Mouse (Mus musculus): ENCODE measurements at regions not wholly inside any gene's neighbourhood (a gene's known extent, or its start where the extent isn't known, plus 50 kb on each side); places are given as distances from the start of the nearest gene placed in this dataset.

DNA sequence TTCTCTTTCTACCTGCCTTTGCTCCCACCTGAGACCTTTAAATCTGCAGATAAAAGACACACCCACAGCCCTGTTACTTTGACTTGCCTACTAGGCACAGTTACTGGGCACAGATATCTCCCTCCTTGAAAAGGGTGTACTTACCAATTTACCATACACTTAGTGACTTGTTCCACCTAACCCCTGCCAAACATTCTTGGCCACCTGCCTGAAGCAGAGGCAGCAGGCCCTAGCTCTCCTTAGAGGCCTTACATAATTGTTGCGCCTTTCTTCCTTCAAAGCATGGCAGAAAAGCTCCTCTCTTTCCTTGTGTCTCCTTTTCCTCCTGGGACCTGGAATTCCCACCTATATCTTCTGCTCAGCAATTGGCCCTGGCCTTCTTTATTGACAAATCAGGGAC is 80.4 kb upstream of the Tent5a start:
- H3K4me3 ChIP-seq (replicated peaks; ENCODE audit: low read length), result no peak overlapping the region
- no peaks in the 10 kb centered on the region for H3K9me3 ChIP-seq (ENCODE audit: low read length)
- no peaks in the 10 kb centered on the region for H3K4me1 ChIP-seq (replicated peaks; ENCODE audit: low read depth, low read length)
- TF ChIP-seq CTCF (conservative IDR thresholded peaks at IDR 0.05; ENCODE audit: low read length) (no peak), POU5F1 (IDR thresholded peaks at IDR 0.05; ENCODE audit: borderline replicate concordance, low read length) (no peak), NANOG (IDR thresholded peaks at IDR 0.05; ENCODE audit: borderline replicate concordance, low read length) (no peak)
- no peaks in the 10 kb centered on the region for H3K27me3 ChIP-seq (ENCODE audit: insufficient read depth, low read length)
- H3K36me3 ChIP-seq (ENCODE audit: insufficient read depth, low read length), result no peaks in the 10 kb centered on the region

DNA sequence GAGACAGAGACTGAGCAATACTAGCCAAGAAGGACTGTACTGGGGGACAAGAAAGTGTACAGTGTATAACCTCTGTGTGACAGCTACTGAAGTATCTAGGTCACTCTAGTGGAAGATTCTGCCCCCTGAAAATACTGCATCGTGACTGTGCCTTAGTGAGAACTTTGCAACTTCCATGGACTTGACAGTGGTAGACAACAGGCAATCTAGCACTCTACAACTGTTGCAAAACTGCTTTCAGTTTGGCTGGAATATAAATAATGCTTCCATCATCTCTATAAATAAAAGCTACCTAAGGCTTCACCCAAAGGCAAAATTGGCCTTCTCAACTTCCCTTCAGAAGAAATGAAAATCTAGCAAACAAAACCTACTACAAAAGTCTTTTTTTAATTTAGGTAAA is 74.6 kb upstream of the Tent5a start:
- Histone ChIP-seq H3K4me3 (replicated peaks; ENCODE audit: low read length) (no peak overlapping the region), H3K9me3 (ENCODE audit: low read length) (no peaks in the 10 kb centered on the region), H3K4me1 (replicated peaks; ENCODE audit: low read depth, low read length) (no peaks in the 10 kb centered on the region), H3K36me3 (ENCODE audit: insufficient read depth, low read length) (no peaks in the 10 kb centered on the region), H3K27me3 (ENCODE audit: insufficient read depth, low read length) (no peaks in the 10 kb centered on the region)
- TF ChIP-seq NANOG (IDR thresholded peaks at IDR 0.05; ENCODE audit: borderline replicate concordance, low read length), result no peak

DNA sequence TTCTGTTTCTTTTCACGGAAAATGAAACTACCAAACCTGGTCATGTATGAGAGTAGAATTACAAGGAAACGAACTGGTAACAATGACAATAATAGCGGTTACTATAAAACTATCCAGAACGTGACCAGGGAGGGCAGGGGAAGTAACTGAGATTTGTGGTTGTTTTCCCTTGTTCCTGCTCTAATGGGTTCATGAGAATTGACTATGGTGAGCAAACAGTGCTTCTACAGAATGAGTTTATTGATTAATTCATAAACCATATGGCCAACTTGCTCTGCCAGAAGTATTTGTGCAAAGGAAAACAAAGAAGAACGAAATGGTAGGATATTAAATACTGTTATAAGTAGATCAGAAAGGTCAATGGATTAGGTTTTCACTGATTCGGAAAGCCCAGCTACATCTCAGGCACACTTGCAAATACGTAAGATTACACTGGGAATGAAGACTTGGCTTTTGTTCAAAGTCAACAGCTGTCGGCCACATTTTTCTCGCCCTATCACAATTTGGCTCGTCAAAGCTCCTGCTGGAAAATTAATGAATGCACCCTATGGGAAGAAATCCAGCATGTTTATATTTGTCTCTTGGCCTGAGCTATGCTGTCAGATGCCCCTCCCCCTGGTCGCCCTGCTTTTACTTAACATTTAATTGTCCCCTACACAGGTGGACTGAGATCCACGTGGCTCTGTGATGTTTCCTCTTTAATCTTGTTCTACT is 73.6 kb upstream of the Tent5a start:
- Histone ChIP-seq H3K4me1 (replicated peaks; ENCODE audit: low read depth, low read length) (no peaks in the 10 kb centered on the region), H3K4me3 (replicated peaks; ENCODE audit: low read length) (no peak overlapping the region), H3K27me3 (ENCODE audit: insufficient read depth, low read length) (no peaks in the 10 kb centered on the region), H3K36me3 (ENCODE audit: insufficient read depth, low read length) (no peaks in the 10 kb centered on the region), H3K9me3 (ENCODE audit: low read length) (no peaks in the 10 kb centered on the region)
- TF ChIP-seq NANOG (IDR thresholded peaks at IDR 0.05; ENCODE audit: borderline replicate concordance, low read length) (no peak), POU5F1 (IDR thresholded peaks at IDR 0.05; ENCODE audit: borderline replicate concordance, low read length) (no peak), CTCF (conservative IDR thresholded peaks at IDR 0.05; ENCODE audit: low read length) (no peak)

DNA sequence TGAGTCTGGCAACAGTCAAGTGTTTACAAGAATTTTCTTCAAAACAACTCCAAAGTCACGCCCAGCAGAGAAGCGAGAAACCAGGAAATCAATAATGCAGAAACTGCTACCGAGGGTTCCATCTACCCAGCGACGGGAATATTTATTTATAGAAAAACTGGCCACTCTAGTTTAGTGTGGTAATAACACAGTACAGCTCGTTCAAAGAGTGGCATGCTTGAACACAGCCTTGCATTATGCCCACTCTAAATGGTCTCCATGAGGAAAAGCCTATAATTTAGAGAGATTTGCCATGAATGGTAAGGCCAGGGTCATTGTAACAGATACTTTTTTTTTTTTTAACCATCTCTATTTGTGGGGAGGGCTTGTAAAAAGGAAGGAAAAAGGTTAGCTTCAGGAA is 67.8 kb upstream of the Tent5a start:
- TF ChIP-seq NANOG (IDR thresholded peaks at IDR 0.05; ENCODE audit: borderline replicate concordance, low read length), result no peak
- no peak for TF ChIP-seq CTCF (conservative IDR thresholded peaks at IDR 0.05; ENCODE audit: low read length)
- TF ChIP-seq POU5F1 (IDR thresholded peaks at IDR 0.05; ENCODE audit: borderline replicate concordance, low read length), result no peak
- H3K4me1 ChIP-seq (replicated peaks; ENCODE audit: low read depth, low read length), result no peaks in the 10 kb centered on the region
- no peak overlapping the region for H3K4me3 ChIP-seq (replicated peaks; ENCODE audit: low read length)
- no peaks in the 10 kb centered on the region for H3K27me3 ChIP-seq (ENCODE audit: insufficient read depth, low read length)
- no peaks in the 10 kb centered on the region for H3K36me3 ChIP-seq (ENCODE audit: insufficient read depth, low read length)
- H3K9me3 ChIP-seq (ENCODE audit: low read length), result no peaks in the 10 kb centered on the region

DNA sequence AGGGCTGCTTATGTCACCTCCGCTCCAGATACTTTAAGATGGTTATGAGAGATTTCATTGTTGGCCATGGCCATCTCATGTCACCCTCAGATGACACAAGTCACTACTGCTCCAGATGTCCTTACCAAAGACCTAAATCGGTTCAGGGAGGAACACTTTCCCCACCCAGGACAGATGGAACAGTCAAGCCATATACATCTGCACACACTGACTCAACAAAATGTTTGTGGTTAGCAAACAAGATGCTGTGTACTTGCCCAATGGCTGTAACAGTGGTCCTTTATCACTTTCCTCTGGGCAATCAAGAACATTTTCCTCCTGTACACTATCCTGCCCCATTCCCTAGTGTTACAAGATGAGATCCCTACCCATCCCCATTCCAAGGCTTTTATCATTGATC is 64.1 kb upstream of the Tent5a start:
- no peaks in the 10 kb centered on the region for H3K27me3 ChIP-seq (ENCODE audit: insufficient read depth, low read length)
- no peaks in the 10 kb centered on the region for H3K4me1 ChIP-seq (replicated peaks; ENCODE audit: low read depth, low read length)
- no peaks in the 10 kb centered on the region for H3K9me3 ChIP-seq (ENCODE audit: low read length)
- no peak for TF ChIP-seq NANOG (IDR thresholded peaks at IDR 0.05; ENCODE audit: borderline replicate concordance, low read length)
- TF ChIP-seq CTCF (conservative IDR thresholded peaks at IDR 0.05; ENCODE audit: low read length), result no peak
- TF ChIP-seq POU5F1 (IDR thresholded peaks at IDR 0.05; ENCODE audit: borderline replicate concordance, low read length), result no peak
- H3K36me3 ChIP-seq (ENCODE audit: insufficient read depth, low read length), result no peaks in the 10 kb centered on the region
- H3K4me3 ChIP-seq (replicated peaks; ENCODE audit: low read length), result no peak overlapping the region

DNA sequence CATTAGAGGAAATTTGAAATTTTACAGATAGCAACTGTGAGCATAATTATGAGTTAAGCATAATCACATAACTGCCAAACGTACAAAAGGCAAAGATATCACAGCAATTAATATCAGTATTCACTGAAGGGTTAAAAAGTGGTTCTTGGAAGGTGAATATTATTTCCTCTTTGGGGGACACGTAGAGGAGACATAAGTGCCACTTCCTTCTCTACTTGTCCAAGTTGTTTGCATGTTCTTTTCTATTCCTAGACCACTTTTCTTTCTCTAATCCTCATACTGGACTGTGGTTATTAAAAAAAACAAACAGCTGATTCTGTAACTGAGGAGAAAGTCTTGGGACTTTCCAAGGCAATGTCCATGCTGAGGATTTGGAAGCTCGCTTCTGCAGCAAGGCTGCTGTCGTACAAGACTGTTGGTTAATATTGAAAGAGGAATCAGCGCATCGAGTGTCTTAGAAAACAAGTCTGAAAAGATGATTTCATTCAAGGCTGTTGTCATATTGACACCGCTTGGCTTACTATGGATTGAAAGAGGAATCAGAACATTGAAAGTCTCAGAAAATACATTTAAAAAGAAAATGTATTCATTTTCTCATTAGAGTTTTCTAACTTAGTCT is 61.7 kb upstream of the Tent5a start:
- H3K4me1 ChIP-seq (replicated peaks; ENCODE audit: low read depth, low read length), result no peaks in the 10 kb centered on the region
- TF ChIP-seq NANOG (IDR thresholded peaks at IDR 0.05; ENCODE audit: borderline replicate concordance, low read length), result no peak
- H3K36me3 ChIP-seq (ENCODE audit: insufficient read depth, low read length), result no peaks in the 10 kb centered on the region
- H3K9me3 ChIP-seq (ENCODE audit: low read length), result no peaks in the 10 kb centered on the region
- no peak overlapping the region for H3K4me3 ChIP-seq (replicated peaks; ENCODE audit: low read length)
- H3K27me3 ChIP-seq (ENCODE audit: insufficient read depth, low read length), result no peaks in the 10 kb centered on the region

DNA sequence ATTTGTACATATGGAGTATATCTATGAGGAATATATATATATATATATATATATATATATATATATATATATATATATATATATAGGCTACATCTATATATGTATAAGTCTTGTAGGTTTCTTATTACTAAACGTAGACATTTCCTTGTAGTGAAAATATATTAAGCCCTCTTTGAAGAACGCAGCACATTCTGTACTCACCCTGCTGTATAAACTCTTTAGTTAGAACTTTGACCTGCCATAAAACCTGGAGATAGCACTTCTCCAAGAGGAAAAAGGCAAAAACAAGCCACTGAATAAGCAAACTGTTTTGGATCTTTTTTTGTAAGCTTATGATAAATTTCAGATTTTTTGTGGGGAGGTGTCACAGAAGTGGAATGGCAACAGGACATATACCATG is 55.3 kb upstream of the Tent5a start:
- Histone ChIP-seq H3K4me1 (replicated peaks; ENCODE audit: low read depth, low read length) (no peaks in the 10 kb centered on the region), H3K4me3 (replicated peaks; ENCODE audit: low read length) (no peak overlapping the region), H3K36me3 (ENCODE audit: insufficient read depth, low read length) (no peaks in the 10 kb centered on the region), H3K9me3 (ENCODE audit: low read length) (no peaks in the 10 kb centered on the region), H3K27me3 (ENCODE audit: insufficient read depth, low read length) (no peaks in the 10 kb centered on the region)
- TF ChIP-seq NANOG (IDR thresholded peaks at IDR 0.05; ENCODE audit: borderline replicate concordance, low read length) (no peak), CTCF (conservative IDR thresholded peaks at IDR 0.05; ENCODE audit: low read length) (no peak), POU5F1 (IDR thresholded peaks at IDR 0.05; ENCODE audit: borderline replicate concordance, low read length) (no peak)

DNA sequence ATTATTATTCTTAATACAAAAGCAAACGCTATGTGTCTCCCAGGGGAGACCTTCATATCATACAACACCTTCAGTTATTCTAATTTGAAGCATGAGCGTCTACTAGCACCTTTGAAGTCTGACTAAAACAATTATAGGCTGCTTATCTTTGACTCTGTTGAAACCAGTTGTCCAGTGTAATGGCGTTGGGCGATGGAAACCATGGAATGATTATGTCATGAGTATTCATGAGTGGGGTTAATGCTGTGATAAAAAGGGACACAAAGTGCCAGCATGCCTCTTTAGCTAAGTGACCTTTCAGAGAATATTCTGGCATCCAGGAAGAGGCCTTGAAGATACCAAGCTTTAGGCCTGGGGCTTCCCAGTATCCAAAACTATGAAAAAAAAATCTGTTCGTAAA is 53.6 kb upstream of the Tent5a start:
- Histone ChIP-seq H3K4me3 (replicated peaks; ENCODE audit: low read length) (no peak overlapping the region), H3K4me1 (replicated peaks; ENCODE audit: low read depth, low read length) (no peaks in the 10 kb centered on the region), H3K9me3 (ENCODE audit: low read length) (no peaks in the 10 kb centered on the region), H3K27me3 (ENCODE audit: insufficient read depth, low read length) (no peaks in the 10 kb centered on the region), H3K36me3 (ENCODE audit: insufficient read depth, low read length) (no peaks in the 10 kb centered on the region)
- no peak for TF ChIP-seq NANOG (IDR thresholded peaks at IDR 0.05; ENCODE audit: borderline replicate concordance, low read length)
- TF ChIP-seq CTCF (conservative IDR thresholded peaks at IDR 0.05; ENCODE audit: low read length), result no peak
- no peak for TF ChIP-seq POU5F1 (IDR thresholded peaks at IDR 0.05; ENCODE audit: borderline replicate concordance, low read length)

DNA sequence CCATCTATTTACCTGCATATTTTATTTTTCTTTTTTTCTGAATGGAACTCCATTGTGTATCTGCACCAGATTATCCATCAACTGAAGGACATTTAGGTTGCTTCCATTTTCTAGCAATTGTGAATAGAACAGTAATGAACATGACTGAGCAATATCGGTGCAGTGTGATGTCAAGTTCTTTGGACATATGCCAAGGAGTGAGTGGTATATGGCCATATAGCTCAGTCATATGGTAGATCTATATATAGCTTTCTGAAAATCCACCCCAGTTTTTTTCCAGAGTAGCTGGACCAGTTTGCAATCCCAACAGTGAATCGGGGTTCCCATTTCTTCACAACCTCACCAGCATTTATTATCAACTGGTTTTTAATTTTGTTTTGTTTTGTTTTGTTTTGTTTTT is 52.0 kb upstream of the Tent5a start:
- H3K27me3 ChIP-seq (ENCODE audit: insufficient read depth, low read length), result no peaks in the 10 kb centered on the region
- no peaks in the 10 kb centered on the region for H3K4me1 ChIP-seq (replicated peaks; ENCODE audit: low read depth, low read length)
- no peak for TF ChIP-seq POU5F1 (IDR thresholded peaks at IDR 0.05; ENCODE audit: borderline replicate concordance, low read length)
- TF ChIP-seq CTCF (conservative IDR thresholded peaks at IDR 0.05; ENCODE audit: low read length), result no peak
- no peak for TF ChIP-seq NANOG (IDR thresholded peaks at IDR 0.05; ENCODE audit: borderline replicate concordance, low read length)
- H3K4me3 ChIP-seq (replicated peaks; ENCODE audit: low read length), result no peak overlapping the region
- no peaks in the 10 kb centered on the region for H3K36me3 ChIP-seq (ENCODE audit: insufficient read depth, low read length)
- H3K9me3 ChIP-seq (ENCODE audit: low read length), result no peaks in the 10 kb centered on the region

All from E14TG2a.4 (cell line).